Mouse (Mus musculus): ENCODE data around the gene Cabp2. TPM values are rescaled to one million over a fixed set of nuclear protein-coding genes. Genes with fewer than 3 reads are reported as not detected.

Cabp2 gene
- polyA plus RNA-seq, 1 experiment from 2014 or later = not detected

DNA sequence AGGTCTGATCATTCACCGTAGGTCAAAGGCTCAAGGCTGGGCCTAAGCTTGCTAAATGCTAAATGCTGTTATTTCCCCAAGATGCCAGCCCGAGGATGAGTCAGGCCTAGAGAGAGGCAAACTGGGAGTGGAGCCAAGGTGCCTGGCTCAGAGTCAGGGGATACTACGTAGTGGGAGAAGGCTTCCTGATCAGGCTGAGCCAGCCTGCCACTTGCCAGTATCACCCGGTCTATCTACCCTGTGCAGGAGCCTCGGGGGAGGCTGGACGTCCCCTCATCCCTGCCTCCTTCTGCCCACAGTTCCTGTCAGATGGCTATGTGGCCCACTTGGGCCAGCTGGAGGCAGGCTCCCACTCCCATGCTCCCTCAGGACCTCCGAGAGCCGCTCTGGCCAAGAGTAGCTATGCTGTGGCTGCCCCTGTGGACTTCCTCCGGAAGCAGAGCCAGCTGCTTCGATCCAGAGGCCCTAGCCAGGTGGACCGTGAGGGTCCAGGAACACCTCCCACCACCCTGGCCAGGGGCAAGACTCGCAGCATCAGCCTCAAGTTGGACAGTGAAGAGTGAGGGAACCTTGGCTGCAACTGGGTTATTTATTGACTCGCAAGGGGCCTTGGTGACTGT lies 31.9 kb downstream of the Cabp2 start:
- H3K27ac ChIP-seq (ENCODE audit: low read depth, low read length) = no peak overlapping the region
- WGBS = 80% methylated on average over 13 of the region's 13 CpGs
- ATAC-seq (ENCODE audit: low read depth) = no peak

DNA sequence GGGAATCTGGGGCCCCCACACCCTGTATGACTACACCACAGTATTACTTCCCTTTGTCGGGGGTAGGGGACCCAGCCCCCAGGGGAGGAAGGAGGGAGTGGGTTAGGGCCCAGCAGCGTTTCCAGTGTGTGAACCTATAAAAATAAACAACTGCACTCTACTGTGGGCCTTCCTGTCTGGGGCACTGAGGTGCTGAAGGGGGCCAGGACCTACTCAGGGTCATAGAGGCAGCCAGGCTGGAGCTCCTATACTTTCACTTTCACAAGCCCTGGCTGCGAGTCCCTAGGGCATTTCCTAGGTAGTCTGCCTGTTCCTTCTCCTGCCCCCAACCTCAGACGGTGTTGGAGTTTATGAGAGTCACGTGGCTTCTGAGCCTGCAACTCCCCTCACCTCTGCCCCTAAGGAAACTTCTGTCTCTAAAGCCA lies 32.4 kb downstream of the Cabp2 start:
- no peak overlapping the region for H3K27ac ChIP-seq (ENCODE audit: low read depth, low read length)
- peaks cover 48% of the 10 kb centered on the region for H3K36me3 ChIP-seq (ENCODE audit: control insufficient read depth, insufficient read depth, low read length)
- no peaks in the 10 kb centered on the region for H3K4me1 ChIP-seq (ENCODE audit: control insufficient read depth, insufficient read depth, low read length)
- H3K9me3 ChIP-seq (ENCODE audit: control insufficient read depth, low read length) = no peaks in the 10 kb centered on the region
- no peaks in the 10 kb centered on the region for H3K27me3 ChIP-seq (ENCODE audit: control insufficient read depth, insufficient read depth, low read length)
- WGBS = 65% methylated on average over 5 of the region's 5 CpGs
- ATAC-seq (ENCODE audit: low read depth) = no peak
- H3K9ac ChIP-seq (replicated peaks; ENCODE audit: low read depth, low read length) = no peak overlapping the region
- no peak overlapping the region for H3K4me3 ChIP-seq (ENCODE audit: low read depth, low read length)
- no peak overlapping the region for H3K4me2 ChIP-seq (ENCODE audit: low read depth, low read length)

More for the DNA sequence above, 31.9 kb downstream of the Cabp2 start:
- Histone ChIP-seq H3K4me3 (ENCODE audit: low read depth, low read length) (no peak overlapping the region), H3K36me3 (ENCODE audit: control insufficient read depth, insufficient read depth, low read length) (peaks cover 48% of the 10 kb centered on the region), H3K27me3 (ENCODE audit: control insufficient read depth, insufficient read depth, low read length) (no peaks in the 10 kb centered on the region), H3K4me1 (ENCODE audit: control insufficient read depth, insufficient read depth, low read length) (no peaks in the 10 kb centered on the region), H3K9ac (replicated peaks; ENCODE audit: low read depth, low read length) (no peak overlapping the region), H3K4me2 (ENCODE audit: low read depth, low read length) (no peak overlapping the region), H3K9me3 (ENCODE audit: control insufficient read depth, low read length) (no peaks in the 10 kb centered on the region)

- Histone ChIP-seq H3K36me3 (ENCODE audit: control insufficient read depth, insufficient read depth, low read length) (peaks cover 45% of the 10 kb centered on the region), H3K27me3 (ENCODE audit: control insufficient read depth, insufficient read depth, low read length) (no peaks in the 10 kb centered on the region), H3K4me1 (ENCODE audit: control insufficient read depth, insufficient read depth, low read length) (no peaks in the 10 kb centered on the region), H3K27ac (ENCODE audit: low read depth, low read length) (no peak overlapping the region), H3K9me3 (ENCODE audit: control insufficient read depth, low read length) (no peaks in the 10 kb centered on the region), H3K4me2 (ENCODE audit: low read depth, low read length) (no peak overlapping the region), H3K4me3 (ENCODE audit: low read depth, low read length) (no peak overlapping the region), H3K9ac (replicated peaks; ENCODE audit: low read depth, low read length) (no peak overlapping the region)
- no peak for ATAC-seq (ENCODE audit: low read depth)
- 93% methylated on average over 10 of the region's 10 CpGs for WGBS
These were observed 33.2 kb downstream of the Cabp2 start for GRCm38 (mm10) chr19:4114551-4114950.

GRCm38 (mm10) chr19:4115144-4115543 lies 33.8 kb downstream of the Cabp2 start:
- 96% methylated on average over 10 of the region's 10 CpGs for WGBS
- Histone ChIP-seq H3K4me2 (ENCODE audit: low read depth, low read length) (no peak overlapping the region), H3K27me3 (ENCODE audit: control insufficient read depth, insufficient read depth, low read length) (no peaks in the 10 kb centered on the region), H3K9me3 (ENCODE audit: control insufficient read depth, low read length) (no peaks in the 10 kb centered on the region), H3K27ac (ENCODE audit: low read depth, low read length) (no peak overlapping the region), H3K4me3 (ENCODE audit: low read depth, low read length) (no peak overlapping the region), H3K4me1 (ENCODE audit: control insufficient read depth, insufficient read depth, low read length) (no peaks in the 10 kb centered on the region), H3K9ac (replicated peaks; ENCODE audit: low read depth, low read length) (no peak overlapping the region), H3K36me3 (ENCODE audit: control insufficient read depth, insufficient read depth, low read length) (peaks cover 40% of the 10 kb centered on the region)
- no peak for ATAC-seq (ENCODE audit: low read depth)

GRCm38 (mm10) chr19:4115816-4116215 lies 34.4 kb downstream of the Cabp2 start:
- peaks cover 40% of the 10 kb centered on the region for H3K36me3 ChIP-seq (ENCODE audit: control insufficient read depth, insufficient read depth, low read length)
- WGBS = 83% methylated on average over 11 of the region's 11 CpGs
- no peaks in the 10 kb centered on the region for H3K9me3 ChIP-seq (ENCODE audit: control insufficient read depth, low read length)

GRCm38 (mm10) chr19:4117006-4117405 lies 35.6 kb downstream of the Cabp2 start:
- 98% methylated on average over 7 of the region's 7 CpGs for WGBS
- Histone ChIP-seq H3K36me3 (ENCODE audit: control insufficient read depth, insufficient read depth, low read length) (peaks cover 36% of the 10 kb centered on the region), H3K9ac (replicated peaks; ENCODE audit: low read depth, low read length) (no peak overlapping the region)

More at GRCm38 (mm10) chr19:4115816-4116215, 34.4 kb downstream of the Cabp2 start:
- no peak overlapping the region for H3K4me2 ChIP-seq (ENCODE audit: low read depth, low read length)
- no peaks in the 10 kb centered on the region for H3K27me3 ChIP-seq (ENCODE audit: control insufficient read depth, insufficient read depth, low read length)
- H3K4me3 ChIP-seq (ENCODE audit: low read depth, low read length) = no peak overlapping the region
- no peak overlapping the region for H3K9ac ChIP-seq (replicated peaks; ENCODE audit: low read depth, low read length)
- H3K4me1 ChIP-seq (ENCODE audit: control insufficient read depth, insufficient read depth, low read length) = peaks cover 6% of the 10 kb centered on the region; the same call in 1 of the 2 replicates
- H3K27ac ChIP-seq (ENCODE audit: low read depth, low read length) = no peak overlapping the region
- no peak for ATAC-seq (ENCODE audit: low read depth)

GRCm38 (mm10) chr19:4118350-4118749 lies 37.0 kb downstream of the Cabp2 start:
- H3K36me3 ChIP-seq (ENCODE audit: control insufficient read depth, insufficient read depth, low read length) = peaks cover 27% of the 10 kb centered on the region

More at GRCm38 (mm10) chr19:4117006-4117405, 35.6 kb downstream of the Cabp2 start:
- peaks cover 6% of the 10 kb centered on the region; the same call in 1 of the 2 replicates for H3K4me1 ChIP-seq (ENCODE audit: control insufficient read depth, insufficient read depth, low read length)
- H3K4me3 ChIP-seq (ENCODE audit: low read depth, low read length) = no peak overlapping the region
- no peak overlapping the region for H3K27ac ChIP-seq (ENCODE audit: low read depth, low read length)
- no peak for ATAC-seq (ENCODE audit: low read depth)
- H3K4me2 ChIP-seq (ENCODE audit: low read depth, low read length) = no peak overlapping the region
- H3K9me3 ChIP-seq (ENCODE audit: control insufficient read depth, low read length) = no peaks in the 10 kb centered on the region
- no peaks in the 10 kb centered on the region for H3K27me3 ChIP-seq (ENCODE audit: control insufficient read depth, insufficient read depth, low read length)

GRCm38 (mm10) chr19:4119716-4120487 lies 38.5 kb downstream of the Cabp2 start:
- ATAC-seq (ENCODE audit: low read depth) = no peak
- WGBS = 95% methylated on average over 6 of the region's 6 CpGs
- Histone ChIP-seq H3K9me3 (ENCODE audit: control insufficient read depth, low read length) (no peaks in the 10 kb centered on the region), H3K36me3 (ENCODE audit: control insufficient read depth, insufficient read depth, low read length) (peaks cover 12% of the 10 kb centered on the region), H3K27ac (ENCODE audit: low read depth, low read length) (no peak overlapping the region), H3K4me1 (ENCODE audit: control insufficient read depth, insufficient read depth, low read length) (peaks cover 6% of the 10 kb centered on the region; the same call in 1 of the 2 replicates), H3K4me2 (ENCODE audit: low read depth, low read length) (no peak overlapping the region), H3K27me3 (ENCODE audit: control insufficient read depth, insufficient read depth, low read length) (no peaks in the 10 kb centered on the region), H3K4me3 (ENCODE audit: low read depth, low read length) (no peak overlapping the region), H3K9ac (replicated peaks; ENCODE audit: low read depth, low read length) (no peak overlapping the region)

More at GRCm38 (mm10) chr19:4118350-4118749, 37.0 kb downstream of the Cabp2 start:
- Histone ChIP-seq H3K4me3 (ENCODE audit: low read depth, low read length) (no peak overlapping the region), H3K27ac (ENCODE audit: low read depth, low read length) (no peak overlapping the region), H3K9ac (replicated peaks; ENCODE audit: low read depth, low read length) (no peak overlapping the region), H3K4me2 (ENCODE audit: low read depth, low read length) (no peak overlapping the region), H3K27me3 (ENCODE audit: control insufficient read depth, insufficient read depth, low read length) (no peaks in the 10 kb centered on the region), H3K4me1 (ENCODE audit: control insufficient read depth, insufficient read depth, low read length) (peaks cover 6% of the 10 kb centered on the region; the same call in 1 of the 2 replicates), H3K9me3 (ENCODE audit: control insufficient read depth, low read length) (no peaks in the 10 kb centered on the region)
- WGBS = 97% methylated on average over 2 of the region's 2 CpGs
- no peak for ATAC-seq (ENCODE audit: low read depth)

DNA sequence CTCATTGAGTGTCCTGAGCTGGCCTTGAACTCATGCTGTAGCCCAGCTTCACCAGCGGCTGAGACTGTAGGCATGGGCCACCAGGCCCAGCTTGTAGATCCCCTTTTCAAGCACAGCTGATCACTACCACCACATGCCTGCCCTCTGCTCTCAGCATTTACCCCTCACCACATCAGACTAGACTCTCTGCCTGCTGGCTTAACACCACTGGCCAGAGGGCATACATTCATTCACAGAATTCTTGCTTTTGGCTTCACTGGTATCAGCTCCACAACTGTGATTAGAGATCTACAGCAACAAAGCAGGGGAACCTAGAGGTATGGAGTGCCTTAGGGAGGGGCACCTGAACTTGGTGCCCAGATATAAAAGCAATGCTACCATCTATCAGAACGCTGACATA lies 39.1 kb downstream of the Cabp2 start:
- H3K36me3 ChIP-seq (ENCODE audit: control insufficient read depth, insufficient read depth, low read length) = peaks cover 6% of the 10 kb centered on the region
- H3K27ac ChIP-seq (ENCODE audit: low read depth, low read length) = no peak overlapping the region
- H3K4me3 ChIP-seq (ENCODE audit: low read depth, low read length) = peak overlapping the region; percentile 40; the same call in 1 of the 2 replicates
- no peaks in the 10 kb centered on the region for H3K9me3 ChIP-seq (ENCODE audit: control insufficient read depth, low read length)
- peak overlapping the region; percentile 41 for H3K4me2 ChIP-seq (ENCODE audit: low read depth, low read length)
- 93% methylated on average over 2 of the region's 2 CpGs for WGBS
- H3K4me1 ChIP-seq (ENCODE audit: control insufficient read depth, insufficient read depth, low read length) = peaks cover 6% of the 10 kb centered on the region; the same call in 1 of the 2 replicates
- H3K9ac ChIP-seq (replicated peaks; ENCODE audit: low read depth, low read length) = no peak overlapping the region
- H3K27me3 ChIP-seq (ENCODE audit: control insufficient read depth, insufficient read depth, low read length) = no peaks in the 10 kb centered on the region
- ATAC-seq (ENCODE audit: low read depth) = no peak
